ENCODE assay signal across 9 mouse cellular contexts in the genomic region with DNA sequence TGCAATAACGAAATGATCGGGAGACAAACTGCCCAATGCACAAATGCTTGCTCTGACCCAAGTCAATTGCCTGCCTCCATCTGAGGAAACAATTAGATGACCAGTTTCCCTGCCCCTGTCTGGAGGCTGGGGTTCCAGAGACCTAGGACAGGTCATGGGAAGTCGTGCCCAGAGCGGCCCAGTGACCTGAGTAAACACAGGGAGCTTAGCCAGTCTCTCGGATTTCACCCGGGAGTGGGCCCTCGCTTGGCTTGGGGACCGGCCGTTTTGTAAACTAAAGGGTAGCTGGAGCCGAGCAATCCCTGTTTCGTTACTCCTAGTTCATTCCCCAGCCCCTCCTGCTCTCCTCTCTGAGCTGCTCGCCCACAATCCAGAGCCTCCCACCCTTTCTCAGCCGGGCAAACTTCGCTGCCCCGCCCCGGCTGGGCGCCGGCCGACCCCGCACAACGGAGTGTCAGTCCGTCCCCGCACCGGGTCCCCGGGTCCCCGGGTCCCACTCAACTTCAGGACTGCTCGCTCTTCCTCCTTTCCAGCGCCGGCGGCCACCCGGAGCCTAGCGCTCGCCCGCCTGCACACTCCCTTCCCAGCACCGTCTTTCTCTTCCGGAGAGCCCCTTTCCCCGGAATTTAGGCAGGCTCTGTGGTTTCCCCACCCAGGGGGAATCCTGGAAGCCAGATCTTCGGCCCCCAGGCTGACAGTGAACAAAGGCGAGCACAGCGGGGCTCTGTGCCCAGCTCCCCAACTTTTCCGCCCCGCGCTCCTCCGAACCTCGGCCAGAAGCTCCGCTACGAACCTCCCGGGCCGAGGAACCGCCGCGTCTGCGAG. TPM values are rescaled to one million over a fixed set of nuclear protein-coding genes. Genes with fewer than 3 reads are reported as not detected.
A peak's percentile ranks its signal among the peaks of the same experiment; 100 is the strongest.
DNase-seq lines count a peak whose midpoint lies in the region; ATAC-seq and TF ChIP-seq lines count a peak whose summit lies in the region.
"Had no signal": no experiment of that assay in that cellular context is flagged by ENCODE, and none has a peak within 500 bp of the region (broad histone marks: within the 10 kb centered on the region; RNA-seq: fewer than 3 reads in every experiment).

No protein-coding gene starts in this region.

- peaks cover 41% of the 10 kb centered on the region for H3K4me1 ChIP-seq in E14TG2a.4 (replicated peaks; ENCODE audit: low read depth, low read length)
- H3K4me1 ChIP-seq in forebrain, embryonic 12.5 days, result peaks cover 31% of the 10 kb centered on the region
- H3K4me1 ChIP-seq in hindbrain, embryonic 13.5 days (replicated peaks), result peaks cover 24% of the 10 kb centered on the region
- peaks cover 28% of the 10 kb centered on the region for H3K4me1 ChIP-seq in liver, embryonic 15.5 days (replicated peaks)

- H3K36me3 ChIP-seq in E14TG2a.4 (ENCODE audit: insufficient read depth, low read length), result peaks cover 12% of the 10 kb centered on the region
- no peaks in the 10 kb centered on the region for H3K36me3 ChIP-seq in forebrain, embryonic 12.5 days (replicated peaks)
- H3K36me3 ChIP-seq in hindbrain, embryonic 13.5 days, result no peaks in the 10 kb centered on the region
- no peaks in the 10 kb centered on the region for H3K36me3 ChIP-seq in liver, embryonic 15.5 days (replicated peaks)

- no peaks in the 10 kb centered on the region for H3K9me3 ChIP-seq in E14TG2a.4 (ENCODE audit: low read length)
- H3K9me3 ChIP-seq in forebrain, embryonic 12.5 days, result no peaks in the 10 kb centered on the region
- H3K9me3 ChIP-seq in hindbrain, embryonic 13.5 days, result no peaks in the 10 kb centered on the region
- no peaks in the 10 kb centered on the region for H3K9me3 ChIP-seq in liver, embryonic 15.5 days (replicated peaks)

- peak; percentile 21 to 47 for DNase-seq in cerebellum, postnatal 14 days
- no peak for DNase-seq in cerebellum, postnatal 4 days (ENCODE audit: low spot score in 2 of 2)
- DNase-seq in urinary bladder, postnatal 25 days (ENCODE audit: low spot score), result peak; percentile 42
- no peak for DNase-seq in left cerebral cortex, adult 8-10 months (ENCODE audit: low spot score in 2 of 2)

- peaks cover 89% of the 10 kb centered on the region for H3K27me3 ChIP-seq in E14TG2a.4 (ENCODE audit: insufficient read depth, low read length)
- peaks cover 89% of the 10 kb centered on the region for H3K27me3 ChIP-seq in forebrain, embryonic 12.5 days
- H3K27me3 ChIP-seq in hindbrain, embryonic 13.5 days, result peaks cover 95% of the 10 kb centered on the region
- peaks cover 100% of the 10 kb centered on the region for H3K27me3 ChIP-seq in liver, embryonic 15.5 days

- peak; percentile 19; the same call in 1 of the 2 replicates for ATAC-seq in forebrain, embryonic 12.5 days (ENCODE audit: low FRiP score)
- ATAC-seq in hindbrain, embryonic 13.5 days (ENCODE audit: low FRiP score), result no peak
- no peak for ATAC-seq in liver, embryonic 15.5 days (ENCODE audit: insufficient read depth)

- H3K27ac ChIP-seq in forebrain, embryonic 12.5 days, result no peak overlapping the region
- H3K27ac ChIP-seq in hindbrain, embryonic 13.5 days, result no peak overlapping the region
- no peak overlapping the region for H3K27ac ChIP-seq in liver, embryonic 15.5 days (replicated peaks)

- peak overlapping the region; percentile 81 for H3K4me3 ChIP-seq in E14TG2a.4 (replicated peaks; ENCODE audit: low read length)
- H3K4me3 ChIP-seq in forebrain, embryonic 12.5 days (replicated peaks), result peak overlapping the region; percentile 41
- H3K4me3 ChIP-seq in hindbrain, embryonic 13.5 days, result peak overlapping the region; percentile 38
- H3K4me3 ChIP-seq in liver, embryonic 15.5 days (replicated peaks), result peak overlapping the region; percentile 46

- peak overlapping the region; percentile 50 for H3K9ac ChIP-seq in forebrain, embryonic 12.5 days
- H3K9ac ChIP-seq in hindbrain, embryonic 13.5 days, result peak overlapping the region; percentile 64
- H3K9ac ChIP-seq in liver, embryonic 15.5 days, result no peak overlapping the region

- H3K4me2 ChIP-seq in forebrain, embryonic 12.5 days, result peak overlapping the region; percentile 52
- peak overlapping the region; percentile 49 for H3K4me2 ChIP-seq in hindbrain, embryonic 13.5 days
- H3K4me2 ChIP-seq in liver, embryonic 15.5 days, result peak overlapping the region; percentile 63

- no peak for TF ChIP-seq CTCF in E14TG2a.4 (conservative IDR thresholded peaks at IDR 0.05; ENCODE audit: low read length)

- under 1% methylated on average over 48 of the region's 53 CpGs for WGBS in forebrain, embryonic 12.5 days
- under 1% methylated on average over 53 of the region's 53 CpGs for WGBS in hindbrain, embryonic 13.5 days
- WGBS in liver, embryonic 15.5 days (ENCODE audit: insufficient replicate concordance), result under 1% methylated on average over 53 of the region's 53 CpGs

RNA-seq across cellular contexts. Expression of a gene that starts 9.3 kb away (rescaled TPM):
- 8.5 and 11.0 TPM in 2 replicates for polyA plus RNA-seq in forebrain, embryonic 12.5 days (2016; fragmentation: Nextera tagmentation; extraction: Ambion mirVana)
- polyA plus RNA-seq in hindbrain, embryonic 13.5 days (2015; fragmentation: Nextera tagmentation; extraction: Ambion mirVana), result 2.6 and 5.7 TPM in 2 replicates
- polyA plus RNA-seq in liver, embryonic 15.5 days (2015; fragmentation: Nextera tagmentation; extraction: Ambion mirVana), result 0.29 and 0.53 TPM in 2 replicates
- under 1 TPM in 3 of 4 experiments, not detected in 1; 0.25 to 0.70 (median 0.65) TPM for total RNA-seq in left cerebral cortex, adult 8-10 months (2022)
- polyA plus RNA-seq: large intestine, adult 2 months had no signal

Comparison
In these comparisons a context has a peak if more than half of its experiments do, and no peak if none do; other contexts are left out.
1. DNase-seq: peak in cerebellum, postnatal 14 days (2 of 2) and urinary bladder, postnatal 25 days (single experiment); none in cerebellum, postnatal 4 days (0 of 2) and left cerebral cortex, adult 8-10 months (0 of 2).
2. Peak in every context shown above with its lines, with median percentiles within 50 percentile points of each other: H3K4me3 ChIP-seq and H3K4me2 ChIP-seq.